Mouse (Mus musculus) lung, adult 2 months (tissue): ENCODE measurements around the gene Ptpra. TPM values are rescaled to one million over a fixed set of nuclear protein-coding genes. Genes with fewer than 3 reads are reported as not detected.

Experiments used
- DNase-seq: peaks from one replicate; pipeline ENCODE4 v3.0.0; 2022
- H3K4me1 ChIP-seq: fragments of 200-500 bp; 2 replicates; pipeline ENCODE4 v1.6.1; 2011; ENCODE audit warnings: low read length; ENCODE audit not compliant: control insufficient read depth, insufficient read depth
- H3K4me3 ChIP-seq: fragments of 200-500 bp; replicated peaks from 2 replicates; pipeline ENCODE3; 2011; ENCODE audit warnings: low read depth, mild to moderate bottlenecking, control low read depth, low read length; ENCODE audit errors: extremely low read depth
- CTCF ChIP-seq: fragments of 200-500 bp; IDR thresholded peaks from 2 replicates; pipeline ENCODE4 v1.5.1; 2011; ENCODE audit warnings: mild to moderate bottlenecking, low read length, control low read depth; ENCODE audit not compliant: insufficient read depth
- POLR2A ChIP-seq: fragments of 200-500 bp; IDR thresholded peaks from 2 replicates; pipeline ENCODE4 v1.6.1; 2011; ENCODE audit warnings: low read depth, mild to moderate bottlenecking, control low read depth, low read length, borderline replicate concordance; ENCODE audit errors: extremely low read depth
- WGBS: fragments of 180-500 bp; shearing (Covaris S2); methylation state at CpG from one replicate; pipeline ENCODE4 v1.1.7; 2018; 5-methylcytosine and 5-hydroxymethylcytosine counted together
- polyA plus RNA-seq: library from polyadenylated mRNA; depleted of rRNA; stranded (reverse); fragments of >200 nt; gene quantifications from 2 replicates; pipeline ENCODE4 v1.2.3, GENCODE M21; 2012

Ptpra gene
- polyA plus RNA-seq, 1 experiment: 64.3 TPM

- DNase-seq: no peak
- Histone ChIP-seq H3K4me3 (no peak overlapping the region), H3K4me1 (no peaks in the 10 kb centered on the region)
- WGBS: 92% methylated on average over 3 of the region's 3 CpGs
- TF ChIP-seq CTCF (no peak), POLR2A (no peak)
Observed at GRCm38 (mm10) chr2:130438861-130439260, 11.2 kb upstream of the Ptpra start.

GRCm38 (mm10) chr2:130439840-130440480, 10.1 kb upstream of the Ptpra start:
- no peak for DNase-seq
- TF ChIP-seq CTCF (no peak), POLR2A (no peak)
- Histone ChIP-seq H3K4me3 (no peak overlapping the region), H3K4me1 (no peaks in the 10 kb centered on the region)
- WGBS: 92% methylated on average over 4 of the region's 4 CpGs

- no peaks in the 10 kb centered on the region for H3K4me1 ChIP-seq
- no peak for DNase-seq
- no peak for TF ChIP-seq CTCF
- WGBS: 91% methylated on average over 10 of the region's 10 CpGs
- no peak overlapping the region for H3K4me3 ChIP-seq
Observed at GRCm38 (mm10) chr2:130442162-130442561, 7.9 kb upstream of the Ptpra start.

GRCm38 (mm10) chr2:130448449-130448848, 1.6 kb upstream of the Ptpra start:
- no peak for DNase-seq
- no peak for TF ChIP-seq POLR2A
- TF ChIP-seq CTCF: no peak
- Histone ChIP-seq H3K4me1 (peaks cover 11% of the 10 kb centered on the region), H3K4me3 (no peak overlapping the region)

GRCm38 (mm10) chr2:130449021-130449793, 871 bp upstream of the Ptpra start:
- H3K4me3 ChIP-seq: peak overlapping the region; percentile 10
- 9% methylated on average over 17 of the region's 17 CpGs for WGBS
- DNase-seq: no peak
- TF ChIP-seq POLR2A (no peak), CTCF (no peak)
- peaks cover 11% of the 10 kb centered on the region for H3K4me1 ChIP-seq

GRCm38 (mm10) chr2:130450434-130450796, 337 bp downstream of the Ptpra start:
- Histone ChIP-seq H3K4me1 (peaks cover 11% of the 10 kb centered on the region), H3K4me3 (peak overlapping the region; percentile 79)
- TF ChIP-seq POLR2A (no peak), CTCF (no peak)
- WGBS: 1% methylated on average over 44 of the region's 47 CpGs
- no peak for DNase-seq

GRCm38 (mm10) chr2:130451086-130451726, 1.1 kb downstream of the Ptpra start:
- Histone ChIP-seq H3K4me1 (peaks cover 11% of the 10 kb centered on the region), H3K4me3 (peak overlapping the region; percentile 27)
- TF ChIP-seq POLR2A (no peak), CTCF (no peak)
- no peak for DNase-seq
- 49% methylated on average over 14 of the region's 14 CpGs for WGBS

GRCm38 (mm10) chr2:130451727-130452090, 1.6 kb downstream of the Ptpra start:
- DNase-seq: no peak
- TF ChIP-seq POLR2A (no peak), CTCF (no peak)
- 49% methylated on average over 3 of the region's 3 CpGs for WGBS
- peaks cover 11% of the 10 kb centered on the region for H3K4me1 ChIP-seq
- H3K4me3 ChIP-seq: no peak overlapping the region

GRCm38 (mm10) chr2:130452266-130452665, 2.2 kb downstream of the Ptpra start:
- TF ChIP-seq CTCF (no peak), POLR2A (no peak)

GRCm38 (mm10) chr2:130453421-130453820, 3.3 kb downstream of the Ptpra start:
- Histone ChIP-seq H3K4me3 (no peak overlapping the region), H3K4me1 (peaks cover 11% of the 10 kb centered on the region)
- no peak for DNase-seq
- WGBS: 46% methylated on average over 6 of the region's 6 CpGs
- TF ChIP-seq CTCF (no peak), POLR2A (no peak)

More at GRCm38 (mm10) chr2:130452266-130452665, 2.2 kb downstream of the Ptpra start:
- peaks cover 11% of the 10 kb centered on the region for H3K4me1 ChIP-seq
- 80% methylated on average over 2 of the region's 2 CpGs for WGBS
- no peak overlapping the region for H3K4me3 ChIP-seq
- DNase-seq: no peak
